Mouse (Mus musculus) ES-Bruce4 (cell line): ENCODE data around the gene Lrch1.

ENCODE experiments used
- CTCF ChIP-seq: IDR thresholded peaks from one replicate; pipeline ENCODE4 v1.8.1; 2011; ENCODE audit warnings: low read depth, low read length
- EP300 ChIP-seq: IDR thresholded peaks from 2 replicates; pipeline ENCODE4 v1.6.1; 2011; ENCODE audit warnings: low read depth, low read length; ENCODE audit not compliant: insufficient read depth
- POLR2A ChIP-seq: IDR thresholded peaks from one replicate; pipeline ENCODE4 v1.8.1; 2011; ENCODE audit warnings: low read length; ENCODE audit not compliant: insufficient read depth

- TF ChIP-seq CTCF (no peak), POLR2A (no peak), EP300 (no peak)
Observed at GRCm38 (mm10) chr14:74893085-74893648, 54.5 kb downstream of the Lrch1 start.
